Mouse (Mus musculus) embryonic facial prominence, embryonic 12.5 days (tissue): ENCODE data around the gene Gemin2. TPM values are rescaled to one million over a fixed set of nuclear protein-coding genes. Genes with fewer than 3 reads are reported as not detected.

ENCODE experiments used
- polyA plus RNA-seq: library from polyadenylated mRNA; unstranded; fragments of >200 nt; fragmentation: Nextera tagmentation; extraction: Ambion mirVana; gene quantifications from 2 replicates; pipeline ENCODE4 v1.2.1, GENCODE M21; 2016

Gene Gemin2
- polyA plus RNA-seq, 1 experiment from 2014 or later = 36.6 TPM

Other genes starting within 250 kb of the Gemin2 start
- 90.9 and 97.6 TPM in 2 replicates for gene Sec23a, start 1.4 kb upstream of the Gemin2 start, polyA plus RNA-seq
- 78.4 and 82.9 TPM in 2 replicates for gene Trappc6b, start 48.1 kb downstream of the Gemin2 start, polyA plus RNA-seq
- 115 and 128 TPM in 2 replicates for gene Pnn, start 53.5 kb downstream of the Gemin2 start, polyA plus RNA-seq
- 58.0 and 60.3 TPM in 2 replicates for gene Mia2, start 82.4 kb downstream of the Gemin2 start, polyA plus RNA-seq
- gene Fbxo33, start 206.3 kb downstream of the Gemin2 start, polyA plus RNA-seq = 10.4 and 10.6 TPM in 2 replicates